Mouse (Mus musculus) forebrain, embryonic 10.5 days (tissue): ENCODE data around the gene Srp14. TPM values are rescaled to one million over a fixed set of nuclear protein-coding genes. Genes with fewer than 3 reads are reported as not detected.

Source experiments
- DNase-seq: peaks from one replicate; pipeline ENCODE4 v3.0.0-alpha.2; 2017; ENCODE audit warnings: low spot score; ENCODE audit errors: extremely low spot score
- H3K27ac ChIP-seq: fragments of 300-500 bp; sonication (generic); 2 replicates; pipeline ENCODE4 v1.5.1; 2016; ENCODE audit warnings: mild to moderate bottlenecking
- H3K27me3 ChIP-seq: fragments of 300-500 bp; sonication (generic); 2 replicates; pipeline ENCODE4 v1.6.1; 2016; ENCODE audit warnings: mild to moderate bottlenecking; ENCODE audit not compliant: poor library complexity, severe bottlenecking
- H3K36me3 ChIP-seq: fragments of 300-500 bp; sonication (generic); replicated peaks from 2 replicates; pipeline ENCODE4 v1.6.1; 2016; ENCODE audit warnings: mild to moderate bottlenecking, moderate library complexity
- H3K4me1 ChIP-seq: fragments of 300-500 bp; sonication (generic); 2 replicates; pipeline ENCODE4 v1.6.1; 2016
- H3K4me3 ChIP-seq: fragments of 300-500 bp; sonication (generic); 2 replicates; pipeline ENCODE4 v1.5.1; 2016; ENCODE audit warnings: mild to moderate bottlenecking, moderate library complexity
- H3K9me3 ChIP-seq: fragments of 300-500 bp; sonication (generic); 2 replicates; pipeline ENCODE4 v1.6.1; 2016; ENCODE audit warnings: mild to moderate bottlenecking, moderate library complexity
- WGBS: fragments of 180-500 bp; shearing (Covaris S2); methylation state at CpG from one replicate; pipeline ENCODE4 v1.1.7; 2016; 5-methylcytosine and 5-hydroxymethylcytosine counted together
- polyA plus RNA-seq: library from polyadenylated mRNA; unstranded; fragments of >200 nt; fragmentation: Nextera tagmentation; extraction: Ambion mirVana; gene quantifications from 2 replicates; pipeline ENCODE4 v1.2.1, GENCODE M21; 2016

Srp14 gene
- polyA plus RNA-seq, 1 experiment from 2014 or later = 240 TPM

DNA sequence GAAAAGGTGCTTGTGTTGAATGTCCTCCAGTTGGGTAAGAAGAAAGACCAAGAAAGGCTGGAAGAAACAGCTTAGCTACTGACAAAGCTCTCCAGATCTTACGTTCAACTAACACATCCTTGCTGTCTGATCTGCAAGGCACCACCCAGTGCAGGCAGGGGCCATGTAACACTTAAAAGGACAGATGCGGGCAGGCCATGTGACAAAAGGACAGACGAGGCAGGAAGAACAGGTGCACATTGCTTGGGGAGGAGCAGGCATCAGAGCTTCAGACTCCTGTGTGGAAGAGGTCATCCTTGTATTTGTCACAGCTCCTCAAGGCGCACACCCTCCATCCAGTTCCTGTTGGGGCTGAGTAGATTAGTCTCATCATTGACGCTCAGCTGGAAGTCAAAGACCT is 3.5 kb upstream of the Srp14 start:
- no peak for DNase-seq
- no peak overlapping the region for H3K4me3 ChIP-seq
- no peak overlapping the region for H3K27ac ChIP-seq
- H3K9me3 ChIP-seq = peaks cover 3% of the 10 kb centered on the region; the same call in 1 of the 2 replicates
- 87% methylated on average over 5 of the region's 5 CpGs for WGBS
- no peaks in the 10 kb centered on the region for H3K27me3 ChIP-seq
- peaks cover 24% of the 10 kb centered on the region for H3K4me1 ChIP-seq
- H3K36me3 ChIP-seq = no peaks in the 10 kb centered on the region

DNA sequence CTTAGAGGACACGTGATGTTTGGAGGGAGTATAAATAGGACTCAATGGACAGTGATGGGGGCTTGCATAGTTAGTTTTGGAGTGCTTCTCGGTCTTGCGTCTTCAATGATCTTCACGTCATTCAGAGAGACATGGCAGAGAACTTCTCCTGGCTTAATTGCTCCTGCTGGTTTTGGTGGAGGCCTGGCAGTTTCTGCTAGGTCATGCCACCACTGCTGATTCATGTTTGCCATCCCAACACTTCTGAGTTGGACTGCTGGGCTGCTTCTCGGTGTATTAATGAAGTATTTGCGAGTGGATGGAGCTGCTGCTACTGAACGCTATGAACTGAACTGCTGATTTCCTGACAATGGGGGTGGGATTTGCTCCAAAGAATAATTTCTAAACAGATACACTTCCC is 1.4 kb upstream of the Srp14 start:
- Histone ChIP-seq H3K36me3 (peaks cover 19% of the 10 kb centered on the region), H3K4me1 (peaks cover 22% of the 10 kb centered on the region), H3K27ac (no peak overlapping the region), H3K27me3 (no peaks in the 10 kb centered on the region), H3K4me3 (no peak overlapping the region), H3K9me3 (no peaks in the 10 kb centered on the region)
- WGBS = 94% methylated on average over 7 of the region's 7 CpGs
- DNase-seq = no peak

DNA sequence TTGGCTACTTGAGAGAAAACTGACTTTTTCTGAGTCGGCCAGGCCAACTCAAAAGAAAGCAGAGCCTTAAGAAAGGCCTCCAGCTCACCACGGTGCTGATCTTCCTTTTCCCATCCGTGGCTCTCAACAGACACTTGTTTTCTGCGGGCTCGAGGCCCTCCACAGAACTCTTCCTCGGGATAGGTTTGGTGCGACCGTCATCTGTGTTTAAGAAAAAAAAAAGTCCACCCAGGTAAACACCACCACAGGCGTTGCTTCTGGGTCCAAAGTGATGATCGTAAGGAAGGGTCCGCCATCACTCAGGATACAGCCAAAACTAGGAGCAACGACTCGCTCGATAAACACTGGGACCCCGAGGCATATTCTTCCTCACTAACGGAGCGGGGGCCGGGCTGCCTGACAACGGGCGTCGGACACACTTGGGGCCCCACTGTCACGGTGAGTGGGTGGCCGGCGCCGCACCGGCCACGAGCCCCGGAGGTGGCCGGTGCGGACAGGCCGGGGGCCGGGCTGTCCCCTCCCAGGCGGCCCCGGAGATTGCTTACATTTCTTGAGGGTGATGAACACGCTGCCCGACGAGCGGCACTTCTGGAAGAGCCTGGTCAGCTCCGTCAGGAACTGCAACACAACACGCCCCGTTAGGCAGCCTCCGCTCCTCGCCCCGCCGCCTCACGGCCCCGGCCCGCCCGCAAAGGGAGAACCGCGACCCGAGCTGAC is 520 bp downstream of the Srp14 start:
- peaks cover 22% of the 10 kb centered on the region for H3K4me1 ChIP-seq
- 4% methylated on average over 52 of the region's 52 CpGs for WGBS
- H3K27ac ChIP-seq = peak overlapping the region; percentile 90
- H3K36me3 ChIP-seq = peaks cover 38% of the 10 kb centered on the region
- no peak for DNase-seq
- H3K27me3 ChIP-seq = no peaks in the 10 kb centered on the region
- no peaks in the 10 kb centered on the region for H3K9me3 ChIP-seq
- peak overlapping the region; percentile 95 for H3K4me3 ChIP-seq

DNA sequence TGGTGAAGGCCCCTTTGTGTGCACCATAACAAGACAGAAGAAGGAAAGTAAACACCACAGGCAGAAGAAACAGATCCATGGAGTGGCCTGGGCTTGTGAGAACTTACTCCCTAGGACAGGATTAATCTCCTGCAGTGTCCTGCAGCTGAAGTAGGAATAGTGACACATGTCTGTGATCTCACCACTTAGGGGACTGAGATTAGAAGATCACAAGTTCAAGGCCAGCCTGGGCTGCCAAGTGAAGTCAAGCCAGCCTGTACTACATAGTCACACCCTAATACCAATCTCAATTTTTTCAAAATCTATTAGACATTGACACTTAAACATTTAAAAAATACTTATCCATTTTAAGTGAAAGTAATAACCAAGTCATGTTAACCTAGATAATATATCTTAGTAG is 11.2 kb downstream of the Srp14 start:
- H3K27ac ChIP-seq = no peak overlapping the region
- peaks cover 88% of the 10 kb centered on the region for H3K36me3 ChIP-seq
- no peak for DNase-seq
- H3K27me3 ChIP-seq = no peaks in the 10 kb centered on the region
- no peak overlapping the region for H3K4me3 ChIP-seq
- H3K9me3 ChIP-seq = no peaks in the 10 kb centered on the region
- H3K4me1 ChIP-seq = peaks cover 8% of the 10 kb centered on the region; the same call in 1 of the 2 replicates

DNA sequence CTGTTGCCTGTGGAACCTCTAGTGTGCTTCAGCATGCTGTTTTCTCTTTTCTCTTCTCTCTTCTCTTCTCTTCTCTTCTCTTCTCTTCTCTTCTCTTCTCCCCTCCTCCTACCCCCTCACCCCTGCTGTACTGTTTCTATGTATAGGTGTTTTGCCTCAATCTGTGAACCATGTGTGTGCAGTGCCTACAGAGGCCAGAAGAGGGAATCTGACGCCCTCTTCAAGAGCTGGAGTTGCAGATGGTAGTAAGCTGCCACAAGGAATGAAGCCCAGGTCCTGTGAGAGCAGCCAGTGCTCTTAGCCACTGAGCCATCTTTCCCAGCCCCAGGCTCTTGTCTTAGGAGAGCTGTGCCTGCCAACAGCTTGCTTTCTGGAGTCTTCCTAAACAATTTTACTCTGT is 12.9 kb downstream of the Srp14 start:
- H3K4me1 ChIP-seq = peaks cover 15% of the 10 kb centered on the region; the same call in 1 of the 2 replicates
- no peak for DNase-seq
- 66% methylated on average over 1 of the region's 1 CpGs for WGBS
- H3K4me3 ChIP-seq = no peak overlapping the region
- no peaks in the 10 kb centered on the region for H3K9me3 ChIP-seq
- no peak overlapping the region for H3K27ac ChIP-seq
- H3K27me3 ChIP-seq = no peaks in the 10 kb centered on the region
- peaks cover 88% of the 10 kb centered on the region for H3K36me3 ChIP-seq

DNA sequence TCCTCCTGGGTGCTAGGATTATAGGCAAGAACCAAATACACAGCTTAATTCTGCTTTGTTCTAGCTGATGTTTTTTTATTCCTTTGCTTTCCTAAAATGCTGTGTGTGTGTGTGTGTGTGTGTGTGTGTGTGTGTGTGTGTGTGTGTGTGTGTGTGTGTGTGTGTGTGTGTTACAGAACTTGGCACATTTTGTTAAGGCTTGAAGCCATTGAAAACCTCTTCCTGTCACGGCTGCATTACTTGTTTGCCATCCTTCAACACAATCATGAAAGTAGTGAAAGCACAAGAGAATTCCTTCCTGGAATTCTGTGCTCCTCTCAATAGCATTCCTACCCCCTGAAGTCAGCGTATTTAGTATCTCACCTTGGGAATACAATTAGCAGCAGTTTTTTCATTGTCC is 13.6 kb downstream of the Srp14 start:
- Histone ChIP-seq H3K4me3 (no peak overlapping the region), H3K27ac (no peak overlapping the region), H3K36me3 (peaks cover 88% of the 10 kb centered on the region), H3K27me3 (no peaks in the 10 kb centered on the region), H3K4me1 (peaks cover 21% of the 10 kb centered on the region), H3K9me3 (no peaks in the 10 kb centered on the region)
- 72% methylated on average over 2 of the region's 2 CpGs for WGBS
- no peak for DNase-seq

DNA sequence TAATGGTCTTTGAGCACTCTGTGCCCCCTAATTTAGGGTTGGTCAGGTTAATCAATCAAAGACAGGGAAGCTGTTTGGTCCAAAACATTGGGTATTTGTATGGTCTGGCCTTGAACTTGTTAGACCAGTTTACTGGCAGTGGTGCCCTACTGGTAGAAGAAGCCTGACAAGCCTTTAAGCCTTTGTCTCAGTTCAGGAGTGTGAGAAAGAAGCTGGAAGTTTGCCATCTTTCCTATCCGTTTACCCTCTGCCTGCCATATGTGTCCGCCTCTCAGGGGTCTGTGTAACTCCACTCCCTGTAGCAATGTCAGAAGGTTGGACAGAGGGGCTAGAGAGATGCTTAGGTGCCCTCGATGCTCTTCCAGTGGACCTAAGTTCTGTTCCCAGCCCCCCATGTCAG is 15.1 kb downstream of the Srp14 start:
- Histone ChIP-seq H3K4me1 (peaks cover 21% of the 10 kb centered on the region), H3K4me3 (no peak overlapping the region), H3K36me3 (peaks cover 82% of the 10 kb centered on the region), H3K9me3 (no peaks in the 10 kb centered on the region), H3K27me3 (no peaks in the 10 kb centered on the region), H3K27ac (no peak overlapping the region)
- WGBS = 86% methylated on average over 3 of the region's 3 CpGs
- DNase-seq = no peak

DNA sequence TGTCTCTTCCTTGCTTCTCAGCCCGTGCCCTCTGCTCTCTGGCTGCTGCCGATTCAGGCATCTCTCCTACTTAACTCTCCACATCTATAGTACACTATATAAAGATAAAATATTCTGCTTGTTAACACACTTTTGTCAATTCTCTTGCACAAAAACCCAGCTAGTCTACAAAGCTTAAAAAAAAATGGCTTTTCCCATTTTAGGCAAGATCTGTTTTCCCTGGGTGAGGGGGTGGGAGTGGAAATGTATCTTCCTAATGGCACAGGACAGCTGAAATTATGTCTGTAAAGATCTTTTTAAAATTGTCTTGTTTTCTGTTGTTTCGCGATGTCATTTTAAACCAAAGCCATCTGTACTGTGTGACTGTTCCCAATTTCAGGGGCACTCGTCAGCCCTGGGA is 16.0 kb downstream of the Srp14 start:
- WGBS = 82% methylated on average over 5 of the region's 5 CpGs
- Histone ChIP-seq H3K27me3 (no peaks in the 10 kb centered on the region), H3K9me3 (no peaks in the 10 kb centered on the region), H3K4me1 (peaks cover 21% of the 10 kb centered on the region), H3K36me3 (peaks cover 81% of the 10 kb centered on the region), H3K4me3 (no peak overlapping the region), H3K27ac (no peak overlapping the region)
- DNase-seq = no peak

DNA sequence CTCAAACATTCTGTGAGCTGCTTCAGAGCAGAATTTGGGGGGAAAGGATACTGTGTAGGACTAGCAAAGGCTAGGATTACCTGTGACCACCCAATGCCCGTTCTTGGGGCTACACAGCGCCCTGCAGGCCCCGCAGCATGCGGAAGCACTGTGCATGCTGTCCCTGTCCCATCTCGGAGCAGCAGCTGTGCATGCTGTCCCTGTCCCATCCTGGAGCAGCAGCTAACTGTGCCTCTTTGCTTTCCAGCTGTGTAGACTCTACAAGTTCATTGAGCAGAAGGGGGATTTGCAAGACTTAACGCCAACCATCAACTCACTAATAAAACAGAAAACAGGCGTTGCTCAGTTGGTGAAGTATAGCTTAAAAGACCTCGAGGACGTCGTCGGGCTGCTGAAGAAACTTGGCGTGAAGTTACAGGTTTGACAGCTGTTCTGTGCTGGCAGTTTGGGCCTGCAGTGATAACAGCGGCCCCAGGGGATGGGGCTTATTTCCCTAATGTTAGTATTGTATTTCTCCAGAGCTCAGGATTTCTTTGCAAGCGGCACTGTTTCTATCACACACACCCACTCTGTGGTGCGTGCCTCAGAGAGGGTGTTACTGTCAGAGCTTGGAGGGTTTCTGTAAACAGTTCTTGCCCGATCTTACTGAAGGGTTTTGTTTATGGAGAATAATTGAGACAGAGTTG is 17.9 kb downstream of the Srp14 start:
- Histone ChIP-seq H3K36me3 (peaks cover 75% of the 10 kb centered on the region), H3K9me3 (no peaks in the 10 kb centered on the region), H3K4me3 (no peak overlapping the region), H3K27ac (no peak overlapping the region), H3K27me3 (no peaks in the 10 kb centered on the region), H3K4me1 (peaks cover 21% of the 10 kb centered on the region)
- WGBS = 82% methylated on average over 16 of the region's 16 CpGs
- no peak for DNase-seq

DNA sequence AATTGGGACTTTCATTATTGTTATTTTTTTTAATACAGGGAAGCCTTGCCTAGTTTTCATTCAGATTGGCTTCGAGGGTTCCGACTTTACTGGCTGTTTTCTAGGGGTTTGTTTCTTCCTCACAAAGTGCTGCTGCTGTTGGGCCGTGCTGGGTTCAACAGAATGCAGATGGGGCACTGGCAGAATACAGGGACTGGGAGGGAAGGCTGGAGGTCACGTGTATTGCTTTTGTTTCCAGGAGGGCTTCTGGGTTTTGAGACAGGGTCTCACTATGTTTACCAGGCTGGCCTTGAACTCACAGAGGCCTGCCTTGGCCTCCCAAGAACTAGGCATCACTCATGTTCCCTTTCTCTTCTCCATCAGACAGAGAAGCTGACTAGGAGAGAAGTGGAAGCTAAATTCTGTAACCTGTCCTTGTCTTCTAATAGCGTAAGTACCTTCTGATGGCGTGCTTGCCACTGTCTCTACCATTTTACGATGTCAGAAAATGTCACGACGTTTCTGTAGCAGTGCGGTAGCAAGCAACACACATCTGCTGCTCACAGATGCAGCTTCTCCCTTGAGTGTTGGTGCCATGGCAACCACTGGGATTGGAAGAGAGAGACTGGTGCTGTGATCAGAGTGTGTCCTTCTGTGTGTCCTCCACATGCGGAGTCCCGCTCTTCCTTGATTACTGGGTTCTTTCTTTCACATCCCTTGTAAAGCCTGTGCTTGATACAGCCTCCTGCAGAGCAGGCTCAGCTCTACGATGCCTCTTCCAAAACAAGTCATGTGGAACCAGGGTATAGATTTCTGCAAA is 21.8 kb downstream of the Srp14 start:
- H3K36me3 ChIP-seq = peaks cover 55% of the 10 kb centered on the region
- no peak for DNase-seq
- no peaks in the 10 kb centered on the region for H3K27me3 ChIP-seq
- peaks cover 7% of the 10 kb centered on the region for H3K4me1 ChIP-seq
- WGBS = 90% methylated on average over 13 of the region's 13 CpGs
- no peaks in the 10 kb centered on the region for H3K9me3 ChIP-seq
- H3K27ac ChIP-seq = no peak overlapping the region
- H3K4me3 ChIP-seq = no peak overlapping the region

DNA sequence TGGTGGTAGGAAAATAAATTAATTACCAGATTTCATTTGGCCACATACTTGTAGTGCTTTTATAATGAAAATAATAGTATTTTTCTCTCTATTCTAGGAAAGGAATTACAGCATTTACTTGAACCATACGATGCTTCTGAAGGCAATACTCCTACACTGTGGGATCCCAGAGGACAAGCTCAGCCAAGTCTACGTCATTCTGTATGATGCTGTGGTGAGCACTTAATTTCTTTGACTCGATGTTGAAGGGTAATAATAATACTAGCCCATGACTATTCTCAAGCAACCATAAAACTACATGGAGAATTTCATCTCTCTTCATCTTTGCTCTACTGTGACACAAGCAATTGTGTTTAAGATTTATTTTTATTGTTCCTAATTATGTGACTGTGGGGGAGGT is 22.5 kb downstream of the Srp14 start:
- Histone ChIP-seq H3K27ac (no peak overlapping the region), H3K4me3 (no peak overlapping the region), H3K27me3 (no peaks in the 10 kb centered on the region), H3K36me3 (peaks cover 49% of the 10 kb centered on the region), H3K9me3 (no peaks in the 10 kb centered on the region), H3K4me1 (peaks cover 6% of the 10 kb centered on the region)
- WGBS = 97% methylated on average over 3 of the region's 3 CpGs
- DNase-seq = no peak

DNA sequence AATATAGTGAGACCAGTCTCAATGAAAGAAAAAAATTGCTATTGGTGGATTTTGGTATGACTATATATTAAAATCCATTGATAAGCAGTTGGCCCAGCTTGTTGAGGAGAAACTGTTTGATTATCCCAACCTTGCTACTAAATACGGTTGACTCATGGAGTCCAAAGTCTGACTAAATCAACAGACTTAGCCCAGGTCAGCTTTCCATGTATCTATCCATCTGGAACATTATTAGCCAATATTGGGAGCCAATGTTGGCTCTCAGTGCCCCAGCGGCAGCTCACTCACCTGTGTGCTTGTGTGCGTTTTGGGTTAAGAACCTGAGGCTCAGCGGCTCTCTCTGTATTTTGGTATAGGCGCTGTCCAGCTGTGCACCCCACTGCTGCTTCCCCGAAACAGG is 28.5 kb downstream of the Srp14 start:
- no peak overlapping the region for H3K4me3 ChIP-seq
- DNase-seq = no peak
- no peak overlapping the region for H3K27ac ChIP-seq
- no peaks in the 10 kb centered on the region for H3K27me3 ChIP-seq
- no peaks in the 10 kb centered on the region for H3K9me3 ChIP-seq
- WGBS = 91% methylated on average over 6 of the region's 6 CpGs
- H3K36me3 ChIP-seq = peaks cover 33% of the 10 kb centered on the region
- peaks cover 11% of the 10 kb centered on the region for H3K4me1 ChIP-seq

DNA sequence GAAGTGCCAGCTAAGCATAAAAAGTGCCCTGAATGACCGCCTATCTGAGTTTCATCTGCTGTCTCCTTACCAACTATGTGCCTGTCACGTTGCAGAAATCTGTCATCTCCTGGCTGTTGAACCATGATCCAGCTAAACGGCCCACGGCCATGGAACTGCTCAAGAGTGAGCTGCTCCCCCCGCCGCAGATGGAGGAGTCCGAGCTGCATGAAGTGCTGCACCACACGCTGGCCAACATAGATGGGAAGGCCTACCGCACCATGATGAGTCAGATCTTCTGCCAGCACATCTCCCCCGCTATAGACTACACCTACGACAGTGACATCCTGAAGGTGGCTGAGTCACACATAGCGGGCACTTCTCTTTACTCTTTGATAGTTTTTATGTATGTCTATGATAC is 31.3 kb downstream of the Srp14 start:
- Histone ChIP-seq H3K27ac (no peak overlapping the region), H3K9me3 (no peaks in the 10 kb centered on the region), H3K27me3 (no peaks in the 10 kb centered on the region), H3K36me3 (peaks cover 47% of the 10 kb centered on the region), H3K4me3 (no peak overlapping the region), H3K4me1 (peaks cover 19% of the 10 kb centered on the region)
- WGBS = 87% methylated on average over 12 of the region's 12 CpGs
- no peak for DNase-seq
